Mouse (Mus musculus) CH12.LX (cell line): Measurements from ENCODE around the gene Fcgr2b.

Source experiments
- CTCF ChIP-seq, 2 experiments: IDR thresholded peaks in 1 of 2; conservative IDR thresholded peaks in 1 of 2; 2 replicates each; pipeline ENCODE4 v1.5.1; 2011 to 2012; ENCODE audit warnings: low read depth in 2 of 2, low read length in 2 of 2, improper control_type of control experiment in 1 of 2, inconsistent platforms in 1 of 2, mild to moderate bottlenecking in 1 of 2, moderate library complexity in 1 of 2
- EP300 ChIP-seq: IDR thresholded peaks from 2 replicates; pipeline ENCODE4 v1.6.1; 2011; ENCODE audit warnings: low read length, improper control_type of control experiment
- ETS1 ChIP-seq: conservative IDR thresholded peaks from 2 replicates; pipeline ENCODE4 v1.6.1; 2012; ENCODE audit warnings: low read depth, mild to moderate bottlenecking, inconsistent platforms, low read length, improper control_type of control experiment, moderate library complexity
- HCFC1 ChIP-seq: IDR thresholded peaks from 2 replicates; pipeline ENCODE4 v1.6.1; 2012; ENCODE audit warnings: low read depth, mild to moderate bottlenecking, inconsistent platforms, low read length, improper control_type of control experiment
- KAT2A ChIP-seq: IDR thresholded peaks from 2 replicates; pipeline ENCODE4 v1.6.1; 2012; ENCODE audit warnings: low read length, improper control_type of control experiment, inconsistent platforms; ENCODE audit not compliant: insufficient replicate concordance
- MAX ChIP-seq: IDR thresholded peaks from 2 replicates; pipeline ENCODE4 v1.6.1; 2011; ENCODE audit warnings: low read length, improper control_type of control experiment
- MAZ ChIP-seq: IDR thresholded peaks from 2 replicates; pipeline ENCODE4 v1.6.1; 2012; ENCODE audit warnings: low read depth, mild to moderate bottlenecking, inconsistent platforms, low read length, improper control_type of control experiment, moderate library complexity
- MXI1 ChIP-seq: IDR thresholded peaks from 2 replicates; pipeline ENCODE4 v1.6.1; 2011; ENCODE audit warnings: mild to moderate bottlenecking, low read depth, low read length, improper control_type of control experiment
- POLR2A ChIP-seq: IDR thresholded peaks from 2 replicates; pipeline ENCODE4 v1.6.1; 2011; ENCODE audit warnings: low read depth, mild to moderate bottlenecking, improper control_type of control experiment, low read length
- ZC3H11A ChIP-seq: IDR thresholded peaks from 2 replicates; pipeline ENCODE4 v1.6.1; 2012; ENCODE audit warnings: low read depth, mild to moderate bottlenecking, inconsistent platforms, low read length, improper control_type of control experiment

DNA sequence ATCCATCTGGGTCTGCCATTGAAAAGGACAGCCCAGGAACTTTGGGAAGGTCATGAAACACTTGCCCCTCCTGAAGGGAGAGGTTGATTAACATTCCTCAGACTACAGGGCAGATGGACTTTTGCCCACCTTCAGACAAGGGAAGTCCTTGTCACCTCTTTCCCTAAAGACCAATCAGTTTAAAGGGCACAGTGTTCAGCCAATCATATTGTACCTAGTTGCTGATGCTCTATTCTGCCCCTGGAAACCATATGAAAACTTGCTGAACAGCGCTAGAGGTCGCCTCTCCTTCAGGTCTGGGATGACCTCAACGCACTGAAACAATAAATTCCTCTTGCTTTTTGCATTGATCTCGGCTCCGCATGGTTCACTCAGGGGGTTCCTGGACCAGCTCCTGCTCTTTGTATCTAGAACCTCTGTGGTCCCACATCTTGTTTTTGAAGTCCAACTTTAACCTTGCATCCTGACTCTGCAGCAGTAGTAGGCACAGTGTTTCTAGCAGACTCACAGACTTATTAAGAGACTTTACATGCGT is 42.9 kb downstream of the Fcgr2b start:
- TF ChIP-seq POLR2A: no peak
- no peak for TF ChIP-seq HCFC1
- no peak for TF ChIP-seq CTCF (conservative IDR thresholded peaks at IDR 0.05 in 1 of 2, IDR thresholded peaks at IDR 0.05 in 1 of 2; ENCODE audit: low read depth in 2 of 2, low read length in 2 of 2)
- no peak for TF ChIP-seq MAZ
- TF ChIP-seq ETS1: no peak
- no peak for TF ChIP-seq MXI1
- no peak for TF ChIP-seq EP300
- TF ChIP-seq ZC3H11A: no peak
- no peak for TF ChIP-seq MAX
- TF ChIP-seq KAT2A: no peak
